Mouse (Mus musculus) kidney, adult 18-20 months (tissue): ENCODE results near the gene Endou.

Experiments used
- DNase-seq: peaks from one replicate; pipeline ENCODE4 v3.0.0; 2021

The Endou gene

DNA sequence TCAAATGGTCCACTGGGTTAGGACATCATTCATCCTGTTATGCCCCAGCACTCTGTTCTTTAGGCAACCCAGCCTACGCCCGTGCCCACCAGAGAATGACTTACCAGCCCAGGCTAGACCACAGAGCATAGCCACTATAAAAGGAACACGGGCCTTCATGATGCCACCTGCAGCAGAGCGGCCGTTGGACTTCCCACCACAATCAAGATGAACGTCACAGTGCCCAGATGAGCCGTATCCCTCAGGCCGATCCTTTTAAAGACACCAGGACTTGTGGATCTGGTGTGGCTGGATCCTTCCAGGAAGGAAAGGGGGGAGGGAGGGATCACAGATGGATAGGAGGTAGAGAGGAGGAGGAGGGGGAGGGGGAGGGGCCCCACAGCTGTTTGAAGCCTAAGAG, at the start of gene Endou:
Gene Endou (minus strand): TSS at position 229 of the 400 bp plus-strand sequence.
- DNase-seq, result no peak

- DNase-seq, result peak; percentile 80
Observed at GRCm38 (mm10) chr15:97780611-97781031, 49.5 kb upstream of the Endou start.

GRCm38 (mm10) chr15:97779576-97779975, 48.4 kb upstream of the Endou start:
- DNase-seq, result no peak

DNA sequence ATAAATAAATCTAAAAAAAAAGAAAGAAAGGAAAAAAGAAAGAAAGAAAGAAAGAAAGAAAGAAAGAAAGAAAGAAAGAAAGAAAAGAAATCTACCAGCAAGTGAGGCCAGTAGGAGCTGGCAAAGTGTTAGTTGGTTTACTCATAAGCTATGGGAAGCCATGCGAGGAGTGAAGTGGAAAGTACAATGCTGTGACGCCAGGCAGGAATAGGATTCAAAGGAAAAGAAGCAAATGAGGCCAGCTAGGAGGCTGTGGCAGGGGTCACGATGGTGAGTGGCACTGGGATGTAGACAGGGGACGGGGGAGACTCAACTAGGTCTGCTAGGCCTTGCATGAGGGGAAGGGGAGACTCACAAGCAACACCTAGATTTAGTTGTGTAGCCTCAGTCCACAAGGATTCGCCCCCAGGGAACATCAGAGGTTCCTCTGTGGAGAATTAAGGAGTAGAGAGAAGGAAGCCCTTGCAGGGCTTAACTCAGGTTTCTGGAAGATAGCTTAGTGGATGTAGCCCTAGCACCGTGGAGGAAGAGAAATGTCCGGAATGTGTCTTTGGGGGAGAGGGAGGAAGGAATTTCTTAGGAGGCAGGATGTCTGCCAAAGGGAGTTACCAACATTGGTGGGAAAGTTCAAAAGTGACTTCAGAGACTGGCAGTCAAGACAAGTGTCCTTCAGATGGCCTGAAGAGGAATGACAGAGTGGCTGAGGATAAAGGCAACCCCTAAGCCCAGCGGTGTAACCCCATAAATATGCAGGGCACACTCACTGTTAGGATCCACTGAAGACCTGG, 47.4 kb upstream of the Endou start, which contains the start of gene Slc48a1:
Gene Slc48a1 (plus strand): TSS at position 210 of the 788 bp plus-strand sequence.
- peak; percentile 63 for DNase-seq

GRCm38 (mm10) chr15:97776919-97777318, 45.8 kb upstream of the Endou start:
- DNase-seq, result no peak

DNA sequence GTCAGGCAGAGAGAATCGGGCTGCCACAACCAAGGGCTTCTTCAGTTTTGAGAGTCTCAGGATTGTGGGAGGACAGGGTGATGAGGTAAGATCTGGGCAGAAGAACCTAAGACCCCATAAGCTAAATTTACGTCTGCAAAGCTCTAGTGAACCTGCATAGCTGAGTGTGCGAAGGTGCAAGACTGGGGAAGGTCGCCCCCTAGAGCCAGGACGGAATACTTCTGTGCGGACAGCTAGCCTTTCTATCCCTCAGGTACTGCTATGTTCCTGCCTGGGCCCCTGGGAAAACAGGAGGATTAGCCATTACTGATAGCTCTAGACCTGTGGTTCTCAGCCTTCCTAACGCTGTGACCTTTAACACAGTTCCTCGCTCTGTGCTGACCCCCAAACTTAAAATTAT, 45.4 kb upstream of the Endou start:
- DNase-seq, result peak; percentile 90

- DNase-seq, result peak; percentile 66
Observed at GRCm38 (mm10) chr15:97773961-97774370, 42.8 kb upstream of the Endou start.

DNA sequence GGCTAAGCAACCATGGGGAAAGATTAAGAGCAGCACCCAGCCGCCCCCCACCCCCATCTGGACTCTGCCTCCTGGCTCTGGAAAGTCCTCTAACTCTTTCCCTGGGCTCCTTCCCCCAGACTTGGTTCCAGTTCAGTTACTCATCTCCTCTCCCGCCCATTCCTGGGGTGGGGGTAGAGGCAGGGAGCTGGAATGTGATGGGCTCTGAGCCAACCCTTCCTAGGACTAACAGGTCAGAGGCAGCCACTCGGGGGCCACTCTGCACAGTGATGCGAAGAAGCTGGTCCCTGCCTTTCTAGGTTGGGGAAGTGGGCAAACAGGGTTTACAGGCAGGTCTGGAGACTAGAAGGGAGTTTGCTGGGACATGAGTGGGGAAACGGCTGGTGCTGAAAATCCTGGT, 42.0 kb upstream of the Endou start:
- peak; percentile 93 for DNase-seq

DNA sequence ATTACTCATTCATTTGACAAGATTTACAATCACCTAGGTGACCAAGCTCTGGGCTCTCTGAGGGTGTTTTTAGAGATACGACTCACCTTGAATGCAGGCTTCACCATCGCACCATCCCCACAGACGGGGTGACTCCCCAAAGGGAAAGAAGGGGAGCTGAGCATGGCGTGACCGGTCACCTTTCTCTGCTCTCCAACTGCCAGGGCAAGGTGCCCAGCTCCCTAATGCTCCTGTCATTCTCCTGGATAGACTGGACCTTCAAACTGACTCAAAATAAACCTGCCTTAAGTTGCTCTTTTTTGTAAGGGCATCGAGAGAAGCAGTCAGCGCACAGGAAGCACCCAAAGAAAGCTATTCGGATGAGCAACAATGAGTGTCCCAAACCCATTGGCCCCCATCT, 39.1 kb upstream of the Endou start:
- DNase-seq, result no peak

GRCm38 (mm10) chr15:97768192-97768591, 37.1 kb upstream of the Endou start:
- DNase-seq, result no peak

DNA sequence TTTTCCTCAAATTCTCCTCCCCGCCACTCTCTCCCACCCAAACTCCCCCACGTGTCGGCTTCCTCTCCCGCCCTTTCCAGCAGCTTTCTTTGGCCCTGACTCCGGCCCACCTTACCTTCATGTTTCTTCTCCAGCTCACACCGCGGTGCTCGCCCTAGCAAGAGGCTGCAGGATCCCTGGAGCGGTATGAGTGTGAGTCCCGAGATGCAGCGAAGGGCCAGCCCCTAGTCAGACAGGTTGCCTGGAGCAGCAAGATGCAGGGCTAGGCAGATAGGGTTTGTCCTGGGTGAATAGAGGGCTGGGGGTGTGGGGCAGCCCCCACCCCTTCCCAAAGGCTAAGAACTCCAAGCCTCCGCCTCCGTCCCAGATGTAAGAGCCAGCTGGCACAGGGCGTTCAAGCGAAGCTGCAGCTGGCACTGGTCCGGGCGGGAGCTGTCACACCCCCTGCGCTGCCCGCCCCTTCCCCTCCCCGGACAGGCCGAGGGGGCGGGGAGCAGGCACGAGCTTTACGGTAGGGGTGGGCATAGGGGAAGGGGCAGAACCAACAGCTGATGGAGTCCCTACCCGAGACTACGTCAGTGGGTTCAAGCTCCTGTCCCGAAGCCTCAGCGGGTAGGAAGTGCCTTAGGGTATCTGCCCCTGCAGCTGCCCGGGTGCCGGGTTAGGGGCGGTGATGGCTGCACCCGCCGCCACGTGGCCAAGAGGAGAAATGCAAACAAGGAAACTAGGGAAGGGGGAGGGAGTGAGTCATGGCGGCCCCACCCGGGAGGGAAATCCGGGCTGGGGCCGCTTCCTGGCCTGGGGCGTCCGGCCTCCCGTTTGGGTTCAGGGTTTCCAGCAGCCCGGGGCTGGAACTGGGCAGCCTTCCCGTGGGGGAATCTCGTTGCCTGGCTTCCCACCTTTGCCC, 36.4 kb upstream of the Endou start, which contains the start of gene Rapgef3:
Gene Rapgef3 (minus strand): TSS at position 693 of the 907 bp plus-strand sequence.
- DNase-seq, result peak; percentile 93

GRCm38 (mm10) chr15:97766594-97767279, 35.6 kb upstream of the Endou start:
- peak; percentile 84 for DNase-seq

- DNase-seq, result peak; percentile 49
Observed at GRCm38 (mm10) chr15:97766194-97766593, 35.1 kb upstream of the Endou start.

DNA sequence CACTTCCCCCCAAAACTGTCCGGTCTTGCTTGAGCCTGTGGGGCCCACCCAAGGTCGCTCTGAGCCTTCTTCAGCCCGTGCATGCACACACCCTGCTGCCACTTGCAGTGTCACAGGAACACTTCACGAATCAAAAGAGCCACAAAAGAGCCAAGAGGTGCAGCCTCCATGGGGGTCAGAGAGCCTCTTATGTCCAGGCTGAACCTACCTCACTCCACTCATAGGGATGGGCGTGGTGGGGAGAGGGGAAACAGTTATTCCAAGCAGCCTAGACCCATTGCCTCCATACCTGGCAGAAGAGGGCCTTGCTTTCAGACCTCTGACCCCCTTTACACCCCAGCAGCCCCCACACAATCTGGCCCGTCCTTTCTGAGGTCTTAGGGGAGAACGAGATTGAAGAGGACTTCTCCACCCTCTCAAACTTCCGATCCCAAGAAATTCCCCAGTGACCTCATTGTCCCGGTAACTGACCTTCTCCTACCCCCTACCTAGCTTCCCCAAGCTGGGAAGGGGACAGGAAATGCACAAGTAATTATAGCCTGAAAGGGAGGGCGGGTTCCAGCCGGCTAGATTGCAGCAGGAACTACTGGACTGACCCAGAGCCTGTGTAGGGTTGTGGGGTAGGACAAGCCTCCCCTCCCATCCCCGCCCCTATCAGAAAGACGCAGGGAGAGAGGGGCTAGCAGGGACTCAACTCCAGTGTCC, 34.1 kb upstream of the Endou start:
- DNase-seq, result peak; percentile 61

DNA sequence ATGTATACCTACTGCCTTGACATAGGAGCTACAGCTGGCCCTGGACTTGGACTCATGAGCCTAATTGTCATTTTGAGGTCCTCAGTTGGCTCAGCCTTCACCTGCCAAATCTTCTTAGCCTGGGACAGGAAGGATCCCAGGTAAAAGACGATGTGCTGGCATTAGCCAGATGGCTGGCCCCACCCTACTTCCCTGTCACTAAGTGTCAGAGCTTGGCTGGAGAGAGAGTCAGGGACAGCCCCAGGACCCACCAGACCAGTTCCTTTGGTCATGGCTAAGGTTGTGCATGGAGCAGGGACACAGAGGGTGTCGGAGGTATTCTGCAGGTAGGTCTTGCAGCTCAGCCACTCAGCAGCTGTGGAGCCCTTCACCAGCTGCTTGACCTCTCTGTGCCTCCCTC, 33.4 kb upstream of the Endou start:
- DNase-seq, result peak; percentile 33

- DNase-seq, result peak; percentile 55
Observed at GRCm38 (mm10) chr15:97763256-97764049, 32.3 kb upstream of the Endou start.

GRCm38 (mm10) chr15:97762733-97763132, 31.6 kb upstream of the Endou start:
- peak; percentile 71 for DNase-seq

DNA sequence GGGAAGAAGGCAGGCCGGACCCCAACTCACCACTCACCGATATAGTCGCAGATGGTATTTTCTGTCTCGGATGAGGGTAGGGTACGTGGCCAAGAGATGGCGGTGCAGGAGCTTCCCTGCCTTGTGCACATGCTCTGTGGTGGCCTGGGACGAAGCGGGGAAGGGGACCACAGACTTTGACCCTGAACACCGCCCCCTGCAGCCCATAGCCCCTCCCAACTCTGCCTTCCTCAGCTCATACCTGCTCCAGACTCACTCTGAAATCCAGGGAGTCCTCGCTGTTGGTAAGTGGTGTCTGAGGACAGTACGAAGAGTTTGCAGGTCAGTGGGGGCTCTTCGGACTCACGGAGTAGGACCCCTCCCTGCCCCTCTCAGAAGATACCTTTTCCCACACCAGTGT, 30.3 kb upstream of the Endou start:
- peak; percentile 35 for DNase-seq

GRCm38 (mm10) chr15:97760952-97761351, 29.8 kb upstream of the Endou start:
- no peak for DNase-seq

GRCm38 (mm10) chr15:97760006-97760405, 28.9 kb upstream of the Endou start:
- DNase-seq, result peak; percentile 72

GRCm38 (mm10) chr15:97755361-97755760, 24.2 kb upstream of the Endou start:
- DNase-seq, result no peak
